Mouse (Mus musculus): ENCODE measurements around the gene Map1lc3b. TPM values are rescaled to one million over a fixed set of nuclear protein-coding genes. Genes with fewer than 3 reads are reported as not detected.

Gene Map1lc3b
- polyA plus RNA-seq, 1 experiment from 2014 or later, result 307 TPM

- H3K36me3 ChIP-seq (ENCODE audit: control insufficient read depth, insufficient read depth, low read length), result 0 out of 2 replicates have a peak, but pooled peaks cover 2% of the 10 kb centered on the region
- no peaks in the 10 kb centered on the region for H3K4me1 ChIP-seq (replicated peaks; ENCODE audit: control insufficient read depth, insufficient read depth, low read length)
- H3K9me3 ChIP-seq (ENCODE audit: control insufficient read depth, low read length), result no peaks in the 10 kb centered on the region
- H3K27me3 ChIP-seq (ENCODE audit: control insufficient read depth, insufficient read depth, low read length), result no peaks in the 10 kb centered on the region
- no peak overlapping the region for H3K4me2 ChIP-seq (replicated peaks; ENCODE audit: low read depth, low read length)
- ATAC-seq (ENCODE audit: low FRiP score) (no peak), DNase-seq (ENCODE audit: low spot score) (no peak)
- no peak overlapping the region for H3K9ac ChIP-seq (ENCODE audit: low read depth, low read length)
- WGBS, result 77% methylated on average over 7 of the region's 7 CpGs
- H3K27ac ChIP-seq (ENCODE audit: low read depth, low read length), result no peak overlapping the region
- no peak overlapping the region for H3K4me3 ChIP-seq (ENCODE audit: low read depth, low read length)
These were observed 41.5 kb downstream of the Map1lc3b start for GRCm38 (mm10) chr8:121631645-121632071.

GRCm38 (mm10) chr8:121632401-121632800 is 42.2 kb downstream of the Map1lc3b start:
- Histone ChIP-seq H3K4me1 (replicated peaks; ENCODE audit: control insufficient read depth, insufficient read depth, low read length) (no peaks in the 10 kb centered on the region), H3K9ac (ENCODE audit: low read depth, low read length) (no peak overlapping the region), H3K4me2 (replicated peaks; ENCODE audit: low read depth, low read length) (no peak overlapping the region), H3K9me3 (ENCODE audit: control insufficient read depth, low read length) (no peaks in the 10 kb centered on the region), H3K27ac (ENCODE audit: low read depth, low read length) (no peak overlapping the region), H3K36me3 (ENCODE audit: control insufficient read depth, insufficient read depth, low read length) (0 out of 2 replicates have a peak, but pooled peaks cover 2% of the 10 kb centered on the region), H3K27me3 (ENCODE audit: control insufficient read depth, insufficient read depth, low read length) (no peaks in the 10 kb centered on the region), H3K4me3 (ENCODE audit: low read depth, low read length) (no peak overlapping the region)
- DNase-seq (ENCODE audit: low spot score) (no peak), ATAC-seq (ENCODE audit: low FRiP score) (no peak)
- 87% methylated on average over 5 of the region's 5 CpGs for WGBS

GRCm38 (mm10) chr8:121635534-121635933 is 45.4 kb downstream of the Map1lc3b start:
- no peaks in the 10 kb centered on the region for H3K36me3 ChIP-seq (ENCODE audit: control insufficient read depth, insufficient read depth, low read length)
- H3K27ac ChIP-seq (ENCODE audit: low read depth, low read length), result no peak overlapping the region
- H3K4me2 ChIP-seq (replicated peaks; ENCODE audit: low read depth, low read length), result no peak overlapping the region
- H3K9me3 ChIP-seq (ENCODE audit: control insufficient read depth, low read length), result no peaks in the 10 kb centered on the region
- WGBS, result 79% methylated on average over 6 of the region's 6 CpGs
- H3K27me3 ChIP-seq (ENCODE audit: control insufficient read depth, insufficient read depth, low read length), result no peaks in the 10 kb centered on the region
- H3K9ac ChIP-seq (ENCODE audit: low read depth, low read length), result no peak overlapping the region
- no peak overlapping the region for H3K4me3 ChIP-seq (ENCODE audit: low read depth, low read length)
- DNase-seq (ENCODE audit: low spot score), result no peak
- ATAC-seq (ENCODE audit: low FRiP score), result no peak
- no peaks in the 10 kb centered on the region for H3K4me1 ChIP-seq (replicated peaks; ENCODE audit: control insufficient read depth, insufficient read depth, low read length)

GRCm38 (mm10) chr8:121636180-121636579 is 46.0 kb downstream of the Map1lc3b start:
- Histone ChIP-seq H3K4me1 (replicated peaks; ENCODE audit: control insufficient read depth, insufficient read depth, low read length) (no peaks in the 10 kb centered on the region), H3K9ac (ENCODE audit: low read depth, low read length) (no peak overlapping the region), H3K9me3 (ENCODE audit: control insufficient read depth, low read length) (no peaks in the 10 kb centered on the region), H3K4me3 (ENCODE audit: low read depth, low read length) (no peak overlapping the region), H3K4me2 (replicated peaks; ENCODE audit: low read depth, low read length) (no peak overlapping the region), H3K27ac (ENCODE audit: low read depth, low read length) (no peak overlapping the region), H3K36me3 (ENCODE audit: control insufficient read depth, insufficient read depth, low read length) (no peaks in the 10 kb centered on the region), H3K27me3 (ENCODE audit: control insufficient read depth, insufficient read depth, low read length) (no peaks in the 10 kb centered on the region)
- 90% methylated on average over 8 of the region's 8 CpGs for WGBS
- no peak for DNase-seq (ENCODE audit: low spot score)
- ATAC-seq (ENCODE audit: low FRiP score), result no peak

GRCm38 (mm10) chr8:121642804-121643203 is 52.6 kb downstream of the Map1lc3b start:
- Histone ChIP-seq H3K4me3 (ENCODE audit: low read depth, low read length) (no peak overlapping the region), H3K27ac (ENCODE audit: low read depth, low read length) (no peak overlapping the region), H3K9me3 (ENCODE audit: control insufficient read depth, low read length) (no peaks in the 10 kb centered on the region), H3K4me2 (replicated peaks; ENCODE audit: low read depth, low read length) (no peak overlapping the region), H3K27me3 (ENCODE audit: control insufficient read depth, insufficient read depth, low read length) (no peaks in the 10 kb centered on the region), H3K9ac (ENCODE audit: low read depth, low read length) (no peak overlapping the region), H3K4me1 (replicated peaks; ENCODE audit: control insufficient read depth, insufficient read depth, low read length) (peaks cover 8% of the 10 kb centered on the region), H3K36me3 (ENCODE audit: control insufficient read depth, insufficient read depth, low read length) (no peaks in the 10 kb centered on the region)
- ATAC-seq (ENCODE audit: low FRiP score), result no peak
- WGBS, result 82% methylated on average over 3 of the region's 3 CpGs
- DNase-seq (ENCODE audit: low spot score), result no peak

- no peak overlapping the region for H3K4me3 ChIP-seq (ENCODE audit: low read depth, low read length)
- H3K27me3 ChIP-seq (ENCODE audit: control insufficient read depth, insufficient read depth, low read length), result no peaks in the 10 kb centered on the region
- no peak overlapping the region for H3K9ac ChIP-seq (ENCODE audit: low read depth, low read length)
- H3K4me2 ChIP-seq (replicated peaks; ENCODE audit: low read depth, low read length), result no peak overlapping the region
- no peaks in the 10 kb centered on the region for H3K36me3 ChIP-seq (ENCODE audit: control insufficient read depth, insufficient read depth, low read length)
- peaks cover 11% of the 10 kb centered on the region for H3K4me1 ChIP-seq (replicated peaks; ENCODE audit: control insufficient read depth, insufficient read depth, low read length)
- H3K9me3 ChIP-seq (ENCODE audit: control insufficient read depth, low read length), result no peaks in the 10 kb centered on the region
- no peak overlapping the region for H3K27ac ChIP-seq (ENCODE audit: low read depth, low read length)
- no peak for ATAC-seq (ENCODE audit: low FRiP score)
- WGBS, result 75% methylated on average over 11 of the region's 11 CpGs
- no peak for DNase-seq (ENCODE audit: low spot score)
These were observed 53.2 kb downstream of the Map1lc3b start for GRCm38 (mm10) chr8:121643384-121643783.

- Histone ChIP-seq H3K4me3 (ENCODE audit: low read depth, low read length) (no peak overlapping the region), H3K4me2 (replicated peaks; ENCODE audit: low read depth, low read length) (no peak overlapping the region), H3K9me3 (ENCODE audit: control insufficient read depth, low read length) (no peaks in the 10 kb centered on the region), H3K27me3 (ENCODE audit: control insufficient read depth, insufficient read depth, low read length) (no peaks in the 10 kb centered on the region), H3K36me3 (ENCODE audit: control insufficient read depth, insufficient read depth, low read length) (no peaks in the 10 kb centered on the region), H3K9ac (ENCODE audit: low read depth, low read length) (no peak overlapping the region), H3K4me1 (replicated peaks; ENCODE audit: control insufficient read depth, insufficient read depth, low read length) (peaks cover 34% of the 10 kb centered on the region), H3K27ac (ENCODE audit: low read depth, low read length) (no peak overlapping the region)
- DNase-seq (ENCODE audit: low spot score) (no peak), ATAC-seq (ENCODE audit: low FRiP score) (no peak)
- WGBS, result 85% methylated on average over 12 of the region's 12 CpGs
These were observed 57.5 kb downstream of the Map1lc3b start for GRCm38 (mm10) chr8:121647511-121648215.

Other genes starting within 250 kb of the Map1lc3b start
- not detected in 2 replicates for gene 1700018B08Rik, start 46.0 kb upstream of the Map1lc3b start, polyA plus RNA-seq (2014; fragmentation: Nextera tagmentation; extraction: Ambion mirVana)
- 12.0 and 13.2 TPM in 2 replicates for gene Fbxo31, start 11.6 kb upstream of the Map1lc3b start, polyA plus RNA-seq (2014; fragmentation: Nextera tagmentation; extraction: Ambion mirVana)
- gene Zcchc14, start 62.5 kb downstream of the Map1lc3b start, polyA plus RNA-seq (2014; fragmentation: Nextera tagmentation; extraction: Ambion mirVana), result 25.8 and 30.4 TPM in 2 replicates
- gene Jph3, start 139.3 kb downstream of the Map1lc3b start, polyA plus RNA-seq (2014; fragmentation: Nextera tagmentation; extraction: Ambion mirVana), result 11.1 and 11.2 TPM in 2 replicates
- gene Klhdc4, start 239.2 kb downstream of the Map1lc3b start, polyA plus RNA-seq (2014; fragmentation: Nextera tagmentation; extraction: Ambion mirVana), result 45.9 and 50.9 TPM in 2 replicates